Mouse (Mus musculus): ENCODE data around the gene Taldo1.
"Not testable (repeated sequence)": the region's sequence is repeated elsewhere in the genome, so short reads cannot be mapped to it uniquely, and the experiment has no call there.

Gene Taldo1

DNA sequence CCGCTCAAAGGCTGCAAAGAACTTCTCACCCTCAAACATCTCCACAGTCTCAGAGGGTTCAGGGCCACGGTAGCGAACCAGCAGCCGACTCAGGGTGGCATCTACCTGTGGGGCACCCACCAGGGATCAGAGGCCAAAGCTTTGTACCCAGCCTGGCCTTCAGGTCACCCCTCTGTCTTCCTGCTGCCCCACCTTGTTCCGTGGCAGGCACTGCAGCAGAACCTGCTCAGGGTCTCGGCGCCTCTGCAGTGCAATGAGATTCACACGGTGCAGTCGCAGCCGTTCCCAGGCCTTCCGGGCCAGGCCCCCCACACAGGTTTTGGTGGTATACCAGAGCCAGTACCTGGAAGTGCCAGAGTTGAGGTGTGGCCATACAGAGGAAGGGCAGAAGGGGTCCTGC, 47.8 kb downstream of the Taldo1 start:
- DNase-seq (ENCODE audit: low spot score) = no peak

DNA sequence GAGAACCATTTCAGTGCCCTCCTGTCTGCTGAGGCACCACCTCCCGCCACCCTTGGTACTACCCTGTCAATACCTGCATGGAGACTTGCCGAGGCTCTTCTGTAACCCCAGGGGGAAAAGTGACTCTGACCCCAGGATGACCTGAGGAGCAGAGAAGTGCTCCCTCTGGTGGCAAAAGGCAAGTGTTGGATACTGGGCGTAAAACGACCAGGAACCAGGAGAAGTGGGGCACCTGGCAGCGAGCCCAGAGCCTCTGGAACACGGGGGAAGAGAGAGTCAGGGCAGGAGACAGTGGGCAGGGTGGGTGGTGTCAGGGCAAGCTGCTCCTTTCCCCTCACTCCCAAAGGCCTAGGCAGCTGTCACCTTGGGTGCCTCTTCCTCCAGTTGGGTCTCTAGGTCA, 48.6 kb downstream of the Taldo1 start:
- peak; percentile 42 for DNase-seq (ENCODE audit: low spot score)

DNA sequence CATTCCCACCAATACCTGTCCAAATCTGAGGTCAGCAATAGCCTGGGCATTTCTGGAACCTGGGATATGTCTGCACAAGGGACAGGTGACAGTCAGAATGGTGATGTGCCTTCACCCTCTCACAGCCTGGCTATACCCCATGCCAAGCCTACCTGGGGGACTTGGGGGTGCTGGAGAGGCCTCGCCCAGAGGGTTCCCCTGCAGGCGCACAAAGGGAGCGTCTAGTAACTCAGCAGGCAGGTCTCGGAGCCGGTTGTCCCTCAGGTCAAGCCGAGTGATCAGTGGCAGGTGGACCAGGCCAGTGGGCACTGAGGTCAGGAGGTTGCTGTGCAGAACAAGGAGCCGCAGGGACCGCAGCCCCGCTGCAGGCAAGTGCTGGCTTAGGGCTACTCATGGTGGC, 49.5 kb downstream of the Taldo1 start:
- DNase-seq (ENCODE audit: low spot score) = no peak

DNA sequence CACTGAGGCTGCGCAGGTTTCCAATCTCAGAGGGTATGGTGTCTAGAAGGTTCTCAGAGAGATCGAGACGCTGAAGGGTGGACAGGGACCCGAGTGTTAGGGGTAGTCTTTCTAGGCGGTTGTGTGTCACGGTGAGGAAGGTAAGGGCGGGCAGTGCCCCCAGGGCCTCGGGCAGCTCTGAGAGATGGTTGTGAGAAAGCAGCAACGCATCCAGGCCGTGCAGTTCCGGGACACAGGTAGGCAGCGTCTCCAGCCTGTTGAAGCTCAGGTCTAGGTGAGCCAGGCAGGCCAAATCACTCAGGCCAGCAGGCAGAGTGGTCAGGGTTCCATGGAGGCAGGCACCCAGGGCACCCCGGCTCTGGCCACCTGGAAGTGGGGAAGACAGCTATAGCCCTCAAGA, 50.2 kb downstream of the Taldo1 start:
- DNase-seq (ENCODE audit: low spot score) = no peak

DNA sequence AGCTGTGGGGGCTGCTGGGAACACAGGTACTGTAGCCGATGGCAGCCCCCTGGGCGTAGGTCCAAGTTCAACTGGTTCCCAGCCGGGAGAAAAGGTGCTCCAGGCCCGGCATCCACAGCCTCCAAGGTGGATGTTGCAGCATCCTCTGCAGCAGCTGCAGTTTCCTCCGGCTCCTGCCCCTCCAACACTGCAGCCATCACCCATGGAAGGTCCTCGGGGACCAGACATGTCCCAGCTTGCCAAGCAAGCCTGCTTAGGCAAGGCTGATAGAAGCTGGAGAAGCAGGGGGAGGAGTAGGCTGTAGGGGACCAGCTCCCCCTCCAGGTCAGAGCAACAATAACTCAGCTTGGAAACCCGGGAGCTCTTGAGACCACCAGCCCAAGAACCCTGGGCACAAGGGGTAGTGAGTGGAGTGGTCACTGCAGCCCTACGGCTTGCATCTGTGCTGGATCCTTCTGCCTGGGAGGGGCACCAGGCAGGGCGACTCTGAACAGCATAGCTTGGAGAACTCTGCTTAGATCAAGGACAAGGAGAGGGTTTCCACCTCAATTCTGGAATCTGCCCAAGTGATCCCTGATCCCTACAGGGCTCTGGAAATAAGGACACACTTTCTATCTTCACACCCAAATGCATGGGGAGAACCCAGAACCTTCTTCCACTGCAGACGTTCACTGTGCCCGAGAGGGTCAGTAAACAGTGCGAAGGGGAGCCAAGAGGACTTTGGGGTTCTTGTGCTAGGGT, 51.3 kb downstream of the Taldo1 start:
- DNase-seq (ENCODE audit: low spot score) = no peak

DNA sequence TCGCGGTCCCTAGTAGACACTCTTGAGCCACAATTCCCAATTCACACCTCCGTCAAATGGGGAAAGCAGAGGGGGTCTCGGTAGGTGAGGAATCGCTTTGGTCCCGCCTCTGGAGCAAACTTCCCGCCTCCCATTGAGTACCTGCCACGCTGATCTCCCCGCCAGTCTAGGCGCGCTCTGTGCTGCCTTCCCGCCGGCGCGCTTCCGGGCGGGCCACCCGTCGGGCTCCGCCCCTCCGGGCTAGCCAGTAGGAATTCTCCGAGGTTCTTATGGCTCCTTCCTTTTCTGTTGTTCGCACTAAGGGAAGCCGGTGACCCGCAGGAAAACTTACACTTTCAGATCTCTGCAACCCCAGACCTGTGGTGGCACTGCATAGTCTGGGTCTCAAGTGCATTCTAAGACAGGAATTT, 51.8 kb downstream of the Taldo1 start, which contains the start of gene Pidd1:
TSS of gene Pidd1 (minus strand) at position 198 of the 410 bp plus-strand sequence.
- peak; percentile 46 for DNase-seq (ENCODE audit: low spot score)

DNA sequence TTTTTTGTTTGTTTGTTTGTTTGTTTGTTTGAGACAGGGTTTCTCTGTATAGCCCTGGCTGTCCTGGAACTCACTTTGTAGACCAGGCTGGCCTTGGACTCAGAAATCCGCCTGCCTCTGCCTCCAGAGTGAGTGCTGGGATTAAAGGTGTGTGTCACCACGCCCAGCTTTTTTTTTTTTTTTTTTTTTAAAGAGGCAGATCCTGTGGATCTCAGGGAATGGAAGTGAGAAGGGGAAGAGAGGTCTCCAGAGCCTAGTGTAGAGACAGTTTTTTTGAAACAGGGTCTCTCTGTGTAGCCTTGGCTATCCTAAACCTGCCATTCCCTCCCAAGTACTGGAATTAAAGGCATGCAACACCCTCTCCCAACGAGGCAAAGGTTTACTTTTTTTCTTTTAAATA, 54.4 kb downstream of the Taldo1 start:
- not testable (repeated sequence) for DNase-seq (ENCODE audit: low spot score)

DNA sequence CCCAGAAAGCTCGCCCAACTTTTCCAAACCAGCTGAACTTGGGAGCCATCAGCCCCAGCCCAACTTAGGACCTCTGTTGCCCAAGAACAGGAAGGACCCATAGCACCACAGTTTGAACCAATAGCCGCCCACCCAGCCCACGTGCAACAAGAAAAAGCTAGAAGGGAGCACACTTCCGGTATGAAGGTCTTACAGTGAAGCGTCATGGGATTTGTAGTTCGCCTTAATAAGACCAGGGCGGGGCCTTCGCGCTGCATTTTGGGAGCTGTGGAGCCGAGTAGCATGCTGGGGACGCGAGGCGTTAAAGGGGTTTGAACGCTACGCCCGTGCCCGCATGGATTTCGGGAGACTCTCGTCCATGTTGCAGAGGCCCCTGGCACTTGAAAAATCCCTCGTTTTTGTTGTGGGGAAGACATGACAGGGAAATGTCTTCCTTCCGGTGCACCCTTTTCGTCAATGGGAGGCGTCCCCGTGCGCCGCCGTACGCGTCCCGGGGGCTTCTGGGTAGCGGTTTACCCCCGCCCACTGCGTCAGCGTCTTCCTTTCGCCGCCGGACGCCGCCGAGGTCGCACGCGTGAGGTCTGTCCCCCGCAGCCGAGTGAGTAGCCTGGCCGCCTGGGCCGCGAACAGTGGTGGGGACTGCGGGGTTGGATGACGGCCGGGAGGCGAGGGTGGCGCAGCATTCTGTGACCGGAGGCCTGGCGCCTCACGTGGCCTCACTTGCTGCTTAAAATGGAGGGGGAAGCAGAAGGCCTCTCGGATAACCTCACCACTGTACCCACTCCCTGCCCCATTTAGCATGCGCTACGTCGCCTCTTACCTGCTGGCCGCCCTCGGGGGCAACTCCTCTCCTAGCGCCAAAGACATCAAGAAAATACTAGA, 55.4 kb downstream of the Taldo1 start, which contains the start of gene Rplp2:
TSS of gene Rplp2 (plus strand) at position 261 of the 882 bp plus-strand sequence.
- peak; percentile 93 for DNase-seq (ENCODE audit: low spot score)

DNA sequence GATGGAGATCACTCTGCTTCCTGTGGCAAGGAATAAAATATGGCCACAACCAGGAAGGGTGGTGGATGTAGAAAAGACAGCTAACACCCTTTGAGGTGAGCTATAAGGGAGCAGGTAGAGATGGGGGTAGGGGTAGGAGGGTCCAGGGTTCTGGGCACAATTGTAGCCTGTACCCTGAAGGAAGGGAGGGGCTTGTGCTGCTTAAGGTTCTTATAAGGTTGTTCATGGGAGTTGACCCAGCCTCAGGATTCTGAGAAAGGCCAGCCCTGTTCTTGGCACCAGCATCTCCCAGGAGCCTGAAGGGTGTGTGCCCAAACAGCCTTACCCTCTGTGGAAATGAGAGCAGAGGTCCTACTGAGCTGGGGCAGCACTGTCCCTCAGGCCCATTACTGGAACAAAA, 59.9 kb downstream of the Taldo1 start:
- DNase-seq (ENCODE audit: low spot score) = no peak

Data from T-cell, adult 2 months (primary cell).